Mouse (Mus musculus) stomach, postnatal 0 days (tissue): ENCODE measurements at regions not wholly inside any gene's neighbourhood (a gene's known extent, or its start where the extent isn't known, plus 50 kb on each side); places are given as distances from the start of the nearest gene placed in this dataset.

Experiments used
- ATAC-seq: fragments of 200-750 bp; cut with Nextera tagmentation; 2 replicates; pipeline ENCODE4 v1.8.0; 2017; ENCODE audit not compliant: low FRiP score, low TSS enrichment
- DNase-seq: peaks from one replicate; pipeline ENCODE4 v3.0.0-alpha.2; 2016; ENCODE audit warnings: low spot score
- H3K27ac ChIP-seq: fragments of 300-500 bp; sonication (generic); replicated peaks from 2 replicates; pipeline ENCODE4 v1.5.1; 2014; ENCODE audit warnings: mild to moderate bottlenecking, control low read depth
- H3K27me3 ChIP-seq: fragments of 300-500 bp; sonication (generic); 2 replicates; pipeline ENCODE4 v1.6.1; 2014; ENCODE audit warnings: low read length; ENCODE audit not compliant: control insufficient read depth, insufficient read depth
- H3K36me3 ChIP-seq: fragments of 300-500 bp; sonication (generic); 2 replicates; pipeline ENCODE4 v1.6.1; 2014; ENCODE audit warnings: low read length, mixed read lengths; ENCODE audit not compliant: control insufficient read depth, insufficient read depth
- H3K4me1 ChIP-seq: fragments of 300-500 bp; sonication (generic); replicated peaks from 2 replicates; pipeline ENCODE4 v1.6.1; 2014; ENCODE audit warnings: antibody characterized with exemption; ENCODE audit not compliant: control insufficient read depth, insufficient read depth
- H3K4me2 ChIP-seq: fragments of 300-500 bp; sonication (generic); replicated peaks from 2 replicates; pipeline ENCODE4 v1.6.1; 2014; ENCODE audit warnings: low read depth, mild to moderate bottlenecking, control low read depth, moderate library complexity
- H3K4me3 ChIP-seq: fragments of 300-500 bp; sonication (generic); 2 replicates; pipeline ENCODE4 v1.5.1; 2014; ENCODE audit warnings: low read depth, low read length, control low read depth
- H3K9ac ChIP-seq: fragments of 300-500 bp; sonication (generic); 2 replicates; pipeline ENCODE4 v1.6.1; 2014; ENCODE audit warnings: mild to moderate bottlenecking, low read length, control low read depth, mixed read lengths
- H3K9me3 ChIP-seq: fragments of 300-500 bp; sonication (generic); 2 replicates; pipeline ENCODE4 v1.6.1; 2016; ENCODE audit warnings: low read length; ENCODE audit not compliant: control insufficient read depth
- CTCF ChIP-seq: IDR thresholded peaks from 2 replicates; pipeline ENCODE4 v1.5.1; 2016; ENCODE audit warnings: antibody characterized with exemption, low read depth, mild to moderate bottlenecking, moderate library complexity
- EP300 ChIP-seq: optimal IDR thresholded peaks from 2 replicates; pipeline ENCODE3; 2016; ENCODE audit warnings: antibody characterized with exemption
- WGBS: fragments of 180-500 bp; shearing (Covaris S2); extraction: QIAGEN DNeasy Blood & Tissue Kit; methylation state at CpG from one replicate; pipeline ENCODE4 v1.1.7; 2014; 5-methylcytosine and 5-hydroxymethylcytosine counted together

GRCm38 (mm10) chr10:118088499-118088898 lies 53.1 kb upstream of the Mdm1 start:
- no peak for DNase-seq
- WGBS = 47% methylated on average over 2 of the region's 2 CpGs
- Histone ChIP-seq H3K27me3 (no peaks in the 10 kb centered on the region), H3K4me2 (no peak overlapping the region), H3K9ac (no peak overlapping the region), H3K27ac (no peak overlapping the region), H3K4me3 (no peak overlapping the region), H3K36me3 (no peaks in the 10 kb centered on the region), H3K9me3 (no peaks in the 10 kb centered on the region), H3K4me1 (no peaks in the 10 kb centered on the region)
- TF ChIP-seq CTCF (no peak), EP300 (no peak)
- ATAC-seq = no peak

DNA sequence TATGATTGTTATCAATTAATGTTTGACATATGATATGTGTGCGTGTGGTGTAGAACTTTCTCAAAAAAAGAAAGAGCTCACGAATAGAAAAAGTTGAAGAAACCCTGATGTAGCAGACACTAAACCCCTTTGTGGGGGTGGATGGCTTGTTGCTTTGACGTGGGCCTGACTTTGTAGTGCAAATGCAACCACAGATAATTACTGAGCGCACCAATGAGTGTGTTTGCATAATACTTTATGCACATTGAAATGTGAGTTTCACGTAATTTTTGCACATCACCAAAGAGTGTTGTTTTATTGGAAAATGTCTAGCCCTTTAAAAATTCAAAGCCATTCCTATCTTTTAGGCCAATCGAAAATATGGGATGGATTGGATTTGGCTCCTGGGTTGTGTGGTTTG lies 51.7 kb upstream of the Mdm1 start:
- ATAC-seq = no peak
- 81% methylated on average over 6 of the region's 6 CpGs for WGBS
- no peak overlapping the region for H3K4me3 ChIP-seq
- no peaks in the 10 kb centered on the region for H3K9me3 ChIP-seq
- H3K36me3 ChIP-seq = no peaks in the 10 kb centered on the region
- no peaks in the 10 kb centered on the region for H3K4me1 ChIP-seq
- no peak overlapping the region for H3K4me2 ChIP-seq
- H3K27me3 ChIP-seq = no peaks in the 10 kb centered on the region
- no peak for DNase-seq
- no peak overlapping the region for H3K27ac ChIP-seq
- no peak overlapping the region for H3K9ac ChIP-seq
- no peak for TF ChIP-seq EP300
- TF ChIP-seq CTCF = no peak

DNA sequence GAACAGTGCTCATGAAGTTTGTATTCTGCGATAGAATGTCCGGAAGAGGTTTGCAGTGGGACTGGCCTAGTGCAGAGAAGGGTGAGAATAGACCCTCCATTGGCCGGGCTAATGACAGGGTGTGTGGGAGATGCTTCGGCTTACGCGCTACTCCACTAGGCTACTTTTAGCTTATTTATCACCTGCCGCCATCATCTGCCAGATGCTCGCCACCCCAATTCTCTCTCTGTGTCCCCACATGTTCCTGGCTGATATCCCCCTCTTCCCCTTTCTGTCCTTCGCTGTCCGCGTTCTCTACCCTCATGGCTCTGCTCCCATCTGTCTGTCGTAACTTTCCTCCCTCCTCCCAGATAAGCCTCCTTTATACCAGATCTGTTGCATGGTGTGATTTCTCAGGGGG lies 50.1 kb upstream of the Mdm1 start:
- Histone ChIP-seq H3K4me1 (no peaks in the 10 kb centered on the region), H3K27me3 (no peaks in the 10 kb centered on the region), H3K9me3 (no peaks in the 10 kb centered on the region), H3K4me2 (no peak overlapping the region), H3K9ac (no peak overlapping the region), H3K27ac (no peak overlapping the region), H3K36me3 (no peaks in the 10 kb centered on the region), H3K4me3 (no peak overlapping the region)
- ATAC-seq = no peak
- no peak for TF ChIP-seq CTCF
- TF ChIP-seq EP300 = no peak
- 90% methylated on average over 12 of the region's 12 CpGs for WGBS
- no peak for DNase-seq
